Mouse (Mus musculus): ENCODE measurements around the gene Rph3al.

Gene Rph3al

DNA sequence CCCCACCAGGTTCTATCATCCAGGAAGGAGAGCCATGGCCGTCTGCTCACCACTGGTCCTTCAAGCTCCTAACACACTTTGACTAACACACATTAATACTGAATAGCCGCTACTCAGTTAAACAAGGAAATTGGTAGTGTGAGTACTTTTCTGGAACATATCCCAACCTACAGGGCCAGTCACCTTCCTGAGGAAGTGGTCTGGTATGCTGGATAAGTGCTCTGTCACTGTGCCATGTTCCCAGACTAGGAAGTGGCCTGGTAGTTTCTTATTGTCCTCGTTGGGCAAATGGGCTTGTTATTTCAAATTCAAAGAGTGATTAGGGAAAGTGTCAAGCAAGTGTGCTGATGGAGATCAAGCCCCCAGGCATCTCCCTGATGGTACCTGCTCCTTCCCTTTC, 80.4 kb downstream of the Rph3al start:
- no peak for DNase-seq

DNA sequence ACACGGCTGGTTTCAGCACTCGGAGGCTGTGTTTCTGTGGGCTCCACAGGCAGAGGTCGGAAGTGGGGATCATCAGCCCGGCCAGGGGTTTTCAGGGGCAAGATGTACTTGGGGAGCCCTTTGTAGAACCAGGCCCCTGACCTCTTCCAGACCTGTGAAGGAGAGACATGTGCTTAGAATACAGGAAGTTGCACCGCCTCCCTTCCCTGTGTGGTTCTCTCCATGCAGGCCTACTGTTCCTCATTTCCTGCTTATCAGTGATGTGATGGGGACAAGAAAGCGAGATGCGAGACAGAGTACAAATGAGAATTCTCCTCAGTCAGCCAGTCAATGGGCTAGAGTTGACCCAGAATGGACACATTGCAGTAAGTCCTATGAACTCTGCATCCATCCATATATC, 83.9 kb downstream of the Rph3al start:
- no peak for DNase-seq

DNA sequence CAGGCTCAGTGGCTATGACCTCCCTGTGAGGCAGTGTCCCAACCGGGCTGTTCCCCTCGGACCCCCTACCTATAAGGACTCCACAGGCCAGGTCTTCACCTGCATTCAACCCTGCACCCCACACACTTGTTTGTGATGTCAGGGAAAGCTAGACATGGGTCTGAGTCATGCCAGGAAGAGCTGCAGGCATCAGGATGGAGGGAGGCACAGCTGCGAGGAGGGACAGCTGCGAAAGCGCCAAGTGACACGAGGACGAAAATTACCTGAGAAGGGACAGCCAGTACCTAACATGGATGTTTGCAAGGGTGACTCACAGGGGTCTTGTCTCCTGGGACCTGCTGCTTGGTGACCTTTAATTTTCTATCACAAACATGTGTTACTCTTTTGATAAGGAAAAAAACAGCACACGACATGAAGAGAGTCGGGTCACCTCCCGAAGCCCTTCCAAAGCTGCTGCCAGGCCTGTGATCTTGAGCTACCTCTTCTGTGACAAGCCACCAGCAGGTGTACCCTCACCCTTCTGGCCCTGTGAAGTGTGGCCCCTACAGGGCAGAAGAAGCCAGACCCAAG, 85.1 kb downstream of the Rph3al start:
- no peak for DNase-seq

DNA sequence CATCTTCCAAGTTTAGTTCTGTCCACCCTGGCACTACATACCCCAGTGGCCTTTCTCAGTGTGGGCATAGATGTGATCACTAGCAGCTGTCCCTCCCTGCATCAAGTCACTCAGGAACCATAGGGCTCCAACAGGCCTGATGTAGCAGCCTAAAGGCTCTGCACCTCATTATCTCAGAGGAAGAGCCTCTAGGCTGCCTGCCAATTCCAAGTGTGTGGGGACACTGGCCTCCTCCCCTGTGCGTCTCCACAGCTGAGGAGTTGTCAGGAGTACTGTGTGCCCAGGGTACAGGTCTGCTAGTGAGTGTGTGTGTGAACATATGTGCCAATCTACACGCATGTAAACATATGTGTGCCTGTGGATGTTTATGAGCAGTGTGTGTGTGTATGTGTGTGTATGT, 85.7 kb downstream of the Rph3al start:
- no peak for DNase-seq

DNA sequence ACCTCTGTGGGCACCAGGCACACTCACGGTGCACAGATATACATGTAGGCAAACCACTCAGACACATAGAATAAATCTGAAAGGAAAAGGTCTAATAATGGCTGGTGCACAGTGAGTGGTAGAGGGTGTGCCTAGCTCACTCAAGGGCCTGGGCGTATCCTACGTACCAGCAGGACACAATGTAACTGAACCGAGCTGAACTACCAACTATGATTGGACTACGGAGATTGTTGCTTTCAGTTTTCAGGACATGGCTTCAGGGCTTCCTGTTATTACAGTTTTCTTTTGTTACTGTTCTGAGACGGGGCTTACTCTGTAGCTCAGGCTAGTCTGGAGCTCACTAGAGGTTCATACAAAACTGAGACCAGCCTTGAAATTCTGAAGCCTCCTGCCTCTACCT, 88.7 kb downstream of the Rph3al start:
- DNase-seq: no peak

DNA sequence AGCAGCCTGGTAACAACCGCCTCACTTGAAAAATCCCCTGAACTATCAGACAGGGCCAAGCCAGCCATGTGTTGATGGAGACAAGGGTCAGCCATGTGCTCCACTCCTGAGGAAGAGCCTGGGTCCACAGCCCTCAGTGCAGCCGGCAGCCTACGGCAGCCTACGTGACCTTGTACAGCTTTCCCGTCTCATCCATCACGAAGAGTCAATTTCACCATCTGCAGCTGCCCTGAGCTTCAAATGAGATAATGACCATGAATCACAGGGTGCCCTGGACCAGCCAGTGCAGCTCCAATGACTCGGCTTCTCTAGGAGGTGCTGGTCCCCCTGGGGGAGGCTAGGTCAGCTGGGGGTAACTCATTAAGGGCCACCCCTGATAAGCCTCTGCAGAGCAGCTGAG, 91.6 kb downstream of the Rph3al start:
- DNase-seq: no peak

DNA sequence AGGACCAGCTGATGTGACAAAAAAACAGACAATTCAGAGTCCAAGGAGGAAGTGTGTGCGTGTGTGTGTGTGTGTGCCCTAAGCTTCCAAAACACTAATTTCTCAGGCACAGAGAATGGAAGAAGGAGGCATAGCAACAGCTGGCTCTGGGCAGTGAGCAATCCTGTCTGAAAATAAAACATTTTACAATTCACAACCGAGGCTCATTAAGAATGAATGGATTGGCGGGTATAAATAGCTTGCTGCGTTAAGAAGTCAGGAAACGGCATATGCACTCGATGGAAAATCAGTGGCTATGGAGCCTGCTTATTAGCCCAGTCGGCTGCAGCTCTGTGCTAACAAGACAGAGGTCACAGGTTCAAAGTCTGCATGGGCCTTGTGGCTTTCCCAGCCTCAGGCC, 92.6 kb downstream of the Rph3al start:
- no peak for DNase-seq

DNA sequence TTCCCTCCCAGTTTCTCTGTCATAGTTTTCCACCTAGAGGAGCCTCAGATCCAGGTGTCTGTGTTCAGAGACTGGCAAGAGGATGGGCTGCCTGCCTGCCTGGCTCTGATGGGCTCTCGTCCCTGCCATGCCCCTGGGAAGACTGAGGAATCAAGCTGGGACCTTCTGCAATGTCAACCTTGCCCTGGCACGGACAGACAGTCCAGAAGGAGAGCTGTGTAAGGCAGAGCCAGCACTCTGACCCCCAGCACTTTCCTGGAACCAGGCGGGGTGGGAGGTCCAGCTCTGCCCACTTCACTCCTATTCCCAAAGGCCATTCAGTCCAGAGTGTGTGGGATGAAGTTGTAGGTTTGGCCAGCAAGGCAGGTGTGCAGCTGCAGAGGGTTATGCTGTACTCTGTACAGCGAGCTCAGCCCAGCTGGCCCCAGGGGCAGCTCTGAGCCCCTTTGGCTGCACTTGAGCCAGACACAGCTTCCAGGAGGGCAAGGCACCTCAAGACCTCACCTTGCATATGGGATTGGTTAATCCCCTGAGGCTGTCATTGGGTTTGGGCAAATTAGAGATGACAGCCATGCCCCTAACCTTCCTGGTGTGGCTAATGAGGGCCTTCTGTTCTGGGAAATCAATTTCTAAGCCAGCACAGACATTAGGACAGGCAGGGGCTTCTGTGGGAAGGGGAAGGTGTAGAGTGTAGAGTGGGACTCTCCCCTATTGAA, 95.2 kb downstream of the Rph3al start:
- DNase-seq: peak; percentile 87

DNA sequence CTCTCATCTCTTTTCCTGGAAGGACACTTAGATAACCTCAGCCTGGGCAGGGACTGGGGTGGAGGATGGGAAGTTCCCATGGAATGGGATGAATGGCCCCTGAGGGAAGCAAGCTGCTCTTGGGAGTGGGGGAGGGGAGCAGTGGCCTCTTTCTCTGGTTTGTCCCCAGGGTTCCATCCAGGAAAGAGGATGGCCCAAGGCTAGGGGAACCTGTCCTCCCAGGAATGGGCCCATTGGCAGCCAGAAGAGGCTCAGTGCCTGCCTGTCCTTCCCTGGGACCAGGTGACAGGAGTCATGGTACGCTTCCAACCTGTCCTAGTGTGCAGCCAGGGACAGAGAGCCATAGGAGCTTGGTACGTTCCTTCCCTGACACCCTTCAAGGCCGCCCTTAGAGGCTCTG, 96.7 kb downstream of the Rph3al start:
- peak; percentile 40 for DNase-seq

DNA sequence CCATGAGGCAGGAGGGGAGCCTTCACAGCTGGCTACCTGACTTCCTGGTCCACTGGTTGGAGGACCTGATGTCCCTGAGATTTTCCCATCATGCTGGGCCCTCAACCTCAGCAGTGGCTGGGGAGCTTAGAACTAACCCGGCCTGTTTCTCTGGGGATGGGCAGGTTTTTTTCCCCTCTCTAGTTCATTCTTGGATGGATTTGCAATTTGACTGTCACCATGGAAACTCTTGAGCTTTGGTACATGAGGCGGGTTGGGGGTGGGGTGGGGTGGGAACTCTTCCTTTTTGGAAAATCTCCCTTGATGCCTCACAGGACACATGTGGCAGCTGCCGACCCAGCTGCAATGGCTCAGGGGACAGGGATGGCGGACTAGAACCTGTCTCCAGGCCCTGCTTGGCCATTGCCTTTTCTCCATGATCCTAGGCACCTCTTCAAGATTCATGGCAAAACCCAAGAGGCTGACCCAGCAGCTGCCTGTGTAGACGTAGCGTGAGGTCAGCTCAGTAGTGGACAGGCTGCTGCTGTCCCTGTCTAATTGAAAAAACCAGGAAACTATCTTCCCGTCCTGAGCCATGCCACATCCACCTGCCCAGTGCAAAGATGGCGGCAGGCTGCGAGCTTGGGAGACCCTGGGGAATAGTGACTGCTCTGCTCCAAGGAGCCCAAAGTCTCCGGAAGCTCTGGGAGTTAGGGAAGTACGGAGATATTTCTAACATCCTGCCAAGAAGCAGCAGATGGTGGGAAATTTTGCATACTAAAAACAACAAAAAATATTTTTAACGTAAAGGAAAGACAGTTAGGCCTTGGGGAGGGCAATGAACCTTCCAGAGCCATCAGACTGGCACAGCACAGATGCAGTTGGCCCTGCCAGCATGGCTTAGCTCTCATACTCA, 98.4 kb downstream of the Rph3al start:
- DNase-seq: no peak

DNA sequence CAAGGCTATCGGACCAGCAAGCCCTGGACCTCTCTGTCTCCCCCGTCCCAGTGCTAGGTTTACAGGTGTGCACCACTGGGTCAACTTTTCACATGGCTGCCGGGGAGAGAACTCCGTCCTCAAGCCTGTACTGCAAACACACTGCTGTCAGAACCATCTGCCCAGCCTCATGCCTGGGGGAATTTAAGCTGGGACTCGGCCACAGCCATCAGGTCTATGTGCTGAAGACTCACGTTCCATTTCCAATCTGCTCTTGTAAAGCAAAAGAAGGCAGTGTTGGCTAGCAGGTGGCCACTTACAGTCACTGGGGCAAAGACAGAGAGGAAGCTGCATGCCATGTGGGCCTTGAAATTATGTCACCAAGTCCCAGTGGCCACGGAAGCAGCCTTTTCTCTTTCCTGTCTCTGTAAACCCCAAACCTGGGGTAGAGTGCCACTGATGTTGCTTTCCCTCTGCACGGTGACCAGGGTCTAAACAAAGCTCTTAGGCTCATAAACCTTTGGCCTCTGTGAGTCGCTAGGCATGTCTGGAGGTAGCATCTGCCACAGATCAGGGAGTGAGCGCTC, 99.3 kb downstream of the Rph3al start:
- DNase-seq: no peak

DNA sequence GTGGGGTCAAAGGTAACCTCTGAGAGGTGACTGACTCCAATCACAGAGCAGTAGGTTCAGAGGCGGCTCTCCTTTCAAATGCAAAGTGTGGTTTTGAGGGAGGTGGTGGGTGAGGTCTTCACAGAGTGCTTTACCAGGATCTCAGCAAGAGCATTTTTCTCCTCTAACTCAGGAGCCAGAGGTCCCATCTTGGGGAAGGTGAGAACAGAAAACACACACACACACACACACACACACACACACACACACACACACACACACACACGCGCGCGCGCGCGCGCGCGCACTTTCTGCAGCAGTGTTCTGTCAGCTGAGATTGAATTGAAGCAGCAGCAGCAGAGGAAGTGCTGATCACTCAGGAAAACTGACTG, 102.0 kb downstream of the Rph3al start:
- no peak for DNase-seq

DNA sequence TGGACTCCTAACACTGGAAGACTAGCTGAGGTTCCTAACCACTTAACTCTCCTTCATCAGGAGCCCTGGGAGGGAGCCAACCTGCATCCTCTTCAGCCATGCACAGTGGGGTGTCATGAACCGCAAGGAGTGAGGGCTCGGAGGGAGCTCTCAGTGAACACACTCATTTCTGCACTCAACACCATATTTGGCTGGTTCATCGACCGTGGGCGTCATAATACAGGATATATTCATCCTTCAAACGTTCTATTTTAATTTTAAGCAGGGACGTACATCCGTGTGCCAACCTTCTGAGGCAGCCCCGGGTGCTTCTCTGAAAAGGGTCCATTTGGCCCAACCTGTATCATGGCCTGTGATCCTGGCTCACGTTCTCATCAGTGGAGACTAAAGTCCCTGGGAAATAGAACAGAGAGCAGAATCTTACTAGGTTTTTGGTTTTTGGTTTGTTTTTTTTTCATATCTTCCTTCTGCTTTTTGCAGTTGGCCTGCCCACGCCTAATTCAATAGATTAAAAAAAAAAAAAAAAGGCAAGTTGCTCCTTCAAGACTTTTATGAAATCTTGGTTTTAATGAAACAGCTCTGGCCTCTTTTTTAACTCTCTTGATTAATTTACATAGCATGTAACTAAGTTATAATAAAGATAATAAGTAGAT, 102.5 kb downstream of the Rph3al start:
- no peak for DNase-seq

DNA sequence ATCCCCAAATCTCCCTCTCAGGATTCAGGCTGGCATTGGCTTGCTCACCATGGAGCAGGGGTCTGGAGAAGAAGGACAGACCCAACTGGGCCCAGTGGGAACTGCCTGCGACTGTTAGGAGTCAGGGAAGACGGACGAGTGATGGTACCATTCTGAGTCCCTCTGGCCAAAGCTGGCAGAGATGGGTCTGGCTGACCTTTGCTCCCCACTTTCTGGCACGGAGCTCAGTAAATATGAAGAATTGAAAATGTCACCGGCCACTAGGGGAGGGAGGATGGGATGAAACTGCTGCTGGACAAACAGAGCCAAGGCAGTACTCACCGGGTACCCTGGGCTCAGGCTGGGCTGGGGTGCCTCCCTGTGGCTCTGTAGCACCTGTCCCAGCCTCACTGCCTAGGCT, 105.1 kb downstream of the Rph3al start:
- DNase-seq: no peak

DNA sequence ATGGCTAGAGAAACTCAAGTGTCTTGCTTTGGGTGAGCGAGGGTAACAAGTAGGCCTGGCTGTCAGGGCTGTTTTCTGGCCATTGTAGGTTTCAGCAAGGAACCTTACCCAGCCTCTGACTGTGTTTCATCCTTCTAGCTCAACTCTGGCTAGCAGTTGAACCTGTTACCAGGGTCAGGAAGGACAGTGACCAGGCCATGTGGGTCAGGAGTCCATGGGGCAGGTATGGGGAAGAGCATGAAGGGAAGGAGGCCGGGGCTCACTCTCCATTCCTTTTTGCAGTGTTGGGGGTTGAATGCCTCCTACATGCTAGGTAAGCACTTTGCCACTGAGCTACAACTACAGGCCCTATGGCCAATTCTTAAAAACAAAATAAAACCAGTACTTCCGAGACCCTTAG, 107.8 kb downstream of the Rph3al start:
- DNase-seq: no peak

DNA sequence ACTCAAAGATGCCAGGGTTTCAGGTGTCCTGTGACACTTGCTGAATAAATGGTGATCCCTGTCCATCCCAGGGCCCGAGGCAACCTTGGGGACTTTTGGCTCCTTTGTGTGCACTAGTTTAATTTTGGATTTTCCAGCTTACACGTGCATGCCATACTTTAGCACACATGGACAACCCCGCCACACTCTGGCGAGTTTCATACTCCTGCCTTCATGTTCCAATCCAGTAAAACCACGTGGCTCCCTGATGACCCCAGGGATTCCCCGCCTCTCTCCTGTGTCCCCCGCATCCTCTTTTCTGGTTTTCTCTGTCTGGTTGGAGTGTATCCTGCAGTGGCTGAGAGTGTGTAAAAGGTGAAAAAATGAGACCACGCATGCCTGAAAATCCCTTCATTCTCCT, 110.8 kb downstream of the Rph3al start:
- no peak for DNase-seq

DNA sequence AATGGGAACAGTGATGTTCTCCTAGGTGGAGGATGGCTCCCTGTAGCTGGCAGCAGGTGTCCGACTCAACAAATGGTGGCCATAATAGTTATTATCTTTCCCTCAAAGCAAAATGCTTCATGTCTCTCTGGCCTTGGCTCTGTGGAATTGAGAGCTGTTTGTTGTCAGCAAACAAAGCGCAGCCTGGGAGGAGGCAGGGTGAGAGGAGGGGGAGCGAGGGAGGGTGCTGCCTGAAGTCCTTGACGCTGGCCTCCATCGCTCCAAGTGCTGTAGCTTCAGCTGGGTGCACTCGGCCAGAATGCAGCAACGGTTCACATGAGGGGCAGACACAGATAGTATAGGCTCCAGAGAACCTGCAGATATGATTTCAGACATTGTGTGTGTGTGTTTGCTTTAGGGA, 114.7 kb downstream of the Rph3al start:
- no peak for DNase-seq

DNA sequence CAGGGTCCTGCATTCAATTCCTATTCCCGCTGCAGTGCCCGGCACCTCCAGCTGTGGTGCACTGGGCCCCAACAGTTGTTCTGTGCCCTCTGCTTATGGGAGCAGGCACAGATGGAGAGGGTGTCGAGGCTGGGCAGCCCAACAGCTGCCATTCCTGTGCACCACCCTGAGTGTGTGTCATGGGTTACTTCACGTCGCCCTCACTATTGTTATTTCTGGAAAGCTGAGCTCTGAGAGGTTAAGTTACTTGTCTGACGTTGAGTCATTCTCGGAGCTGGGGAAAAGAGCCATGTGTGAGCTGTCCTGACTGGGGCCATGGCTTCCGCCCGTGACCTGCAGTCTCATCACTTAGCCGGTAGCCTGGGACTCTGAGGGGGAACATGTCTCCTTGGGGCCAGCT, 125.1 kb downstream of the Rph3al start:
- no peak for DNase-seq

DNA sequence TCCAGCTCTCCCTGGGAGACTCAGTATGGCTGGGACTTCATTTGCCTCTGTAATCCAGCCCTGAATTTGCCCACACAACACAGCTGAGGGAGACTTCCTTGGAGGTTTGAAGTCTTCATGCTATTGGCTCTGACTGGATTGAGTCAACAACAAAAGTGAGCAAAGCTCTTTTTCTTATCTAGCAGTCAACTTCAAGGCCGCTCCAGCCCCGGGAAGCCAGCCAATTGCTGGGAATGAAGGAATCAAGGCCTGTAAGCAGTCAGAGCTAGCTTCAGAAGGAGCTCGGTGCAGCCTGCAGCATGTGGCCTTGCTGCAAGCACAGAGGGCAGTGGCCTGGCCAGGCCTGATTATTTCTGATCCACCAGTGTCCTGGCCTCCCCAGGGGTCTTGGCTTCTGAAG, 126.3 kb downstream of the Rph3al start:
- peak; percentile 41 for DNase-seq

DNA sequence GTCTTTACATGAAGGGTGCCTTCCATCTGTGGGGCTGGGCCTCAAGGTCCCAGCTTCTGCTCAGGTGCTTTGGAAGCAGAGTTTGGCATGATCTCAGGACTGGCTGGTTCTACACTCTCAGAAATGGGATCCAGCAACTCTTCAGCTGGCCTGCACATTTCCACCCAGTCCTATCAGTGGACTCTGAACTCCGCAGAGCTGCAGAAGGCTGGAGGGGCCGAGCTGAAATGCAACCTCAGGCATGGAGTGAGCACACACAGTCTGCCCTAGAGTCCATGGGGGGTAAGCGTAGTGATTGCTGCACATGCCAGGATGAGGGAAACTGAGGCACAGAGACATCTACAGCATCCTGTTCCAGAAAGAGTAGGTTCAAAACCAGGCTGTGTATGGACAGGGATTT, 127.7 kb downstream of the Rph3al start:
- DNase-seq: no peak

DNA sequence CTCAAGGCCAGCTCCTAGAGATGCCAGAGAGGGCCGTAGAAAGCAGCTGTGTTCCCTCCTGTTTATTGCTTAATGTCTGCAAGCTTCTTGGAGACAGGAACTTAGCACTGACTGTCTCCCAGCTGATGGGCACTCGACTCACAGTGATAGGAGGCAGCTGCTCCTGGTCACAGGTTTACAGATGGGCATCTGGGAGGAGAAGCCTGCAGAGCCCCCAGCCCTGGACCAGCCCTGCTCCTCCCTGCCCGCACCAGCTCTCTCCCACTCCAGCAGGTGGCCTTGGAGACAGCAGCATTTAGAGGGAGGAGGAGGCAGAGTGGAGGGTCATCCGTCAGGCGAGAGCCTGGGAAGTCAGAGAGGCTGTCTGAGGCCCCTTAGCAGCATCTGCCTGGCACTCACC, 130.7 kb downstream of the Rph3al start:
- DNase-seq: no peak

DNA sequence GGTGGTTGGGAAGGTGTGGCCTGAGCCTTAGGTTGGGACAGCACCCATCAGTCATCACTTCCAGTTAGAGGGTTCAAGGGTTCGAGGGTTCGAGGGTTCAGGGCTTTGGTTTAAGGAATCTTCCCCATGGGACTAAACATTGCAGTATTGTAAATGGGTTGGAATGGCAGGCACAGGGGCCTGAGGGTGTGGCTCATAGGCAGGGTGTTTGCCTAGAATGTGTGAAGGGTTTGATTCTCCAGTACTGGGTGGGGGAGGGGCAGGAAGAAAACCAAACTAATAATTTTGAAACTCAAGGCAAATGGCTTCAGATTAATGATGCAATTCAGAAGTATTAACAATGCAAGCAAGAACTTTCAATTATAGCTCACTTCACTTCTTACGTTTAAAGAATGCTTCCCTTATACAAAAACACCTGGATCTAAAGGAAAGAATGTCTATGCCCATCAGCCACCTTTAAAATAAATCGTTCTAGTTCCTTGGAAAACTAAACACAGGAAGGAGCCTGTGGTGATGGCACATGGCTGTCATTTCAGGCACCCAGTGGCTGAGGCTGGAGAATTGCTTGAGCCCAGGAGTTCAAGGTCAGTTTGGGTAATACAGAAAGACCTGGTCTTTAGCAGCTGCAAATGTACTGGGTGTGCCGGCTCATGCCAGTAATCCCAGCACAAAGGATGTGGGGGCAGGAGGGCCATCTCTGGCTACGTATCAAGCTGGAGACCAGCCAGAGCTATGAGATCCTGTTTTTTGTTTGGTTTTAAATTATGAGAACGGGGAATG, 136.3 kb downstream of the Rph3al start:
- no peak for DNase-seq

DNA sequence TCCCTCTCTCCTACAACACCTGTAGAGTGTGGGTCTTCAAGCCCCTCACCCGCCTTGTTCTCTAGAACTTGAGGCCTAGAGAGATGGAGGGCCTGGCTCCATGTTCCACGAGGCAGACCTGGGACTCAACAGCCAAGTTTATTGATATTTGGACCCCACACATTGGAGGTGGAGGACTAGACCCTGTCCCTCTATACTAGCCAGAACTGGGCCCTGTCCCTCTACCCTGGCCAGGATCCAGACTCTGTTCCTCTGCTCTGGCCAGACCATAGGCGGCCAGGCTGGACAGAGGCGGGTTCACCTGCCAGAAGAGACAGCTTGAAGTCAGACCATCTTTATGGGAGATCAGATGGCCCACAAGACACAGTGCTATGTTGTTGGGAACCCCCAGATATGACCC, 136.9 kb downstream of the Rph3al start:
- DNase-seq: no peak

Measured in cerebellum, adult 9-11 months (tissue).